Mouse (Mus musculus): ENCODE data around the gene Gpa33.

Gene Gpa33

GRCm38 (mm10) chr1:166160569-166161445 lies 30.8 kb downstream of the Gpa33 start:
- intact Hi-C loops (cut with DNase I): loop anchor here (1.0 to 2.0 kb wide), 2 partner anchors 158 to 200 kb away; no protein-coding TSS in a partner anchor

GRCm38 (mm10) chr1:166164580-166164979 lies 34.5 kb downstream of the Gpa33 start:
- intact Hi-C loops (cut with DNase I): no loop called here

- intact Hi-C loops (cut with DNase I): no loop called here
These were observed 35.1 kb downstream of the Gpa33 start for GRCm38 (mm10) chr1:166165159-166165558.

- intact Hi-C loops (cut with DNase I): no loop called here
These were observed 37.4 kb downstream of the Gpa33 start for GRCm38 (mm10) chr1:166167405-166167804.

GRCm38 (mm10) chr1:166168017-166168416 lies 38.0 kb downstream of the Gpa33 start:
- intact Hi-C loops (cut with DNase I): no loop called here

GRCm38 (mm10) chr1:166169713-166170112 lies 39.7 kb downstream of the Gpa33 start:
- intact Hi-C loops (cut with DNase I): no loop called here

GRCm38 (mm10) chr1:166170852-166171251 lies 40.8 kb downstream of the Gpa33 start:
- intact Hi-C loops (cut with DNase I): no loop called here

GRCm38 (mm10) chr1:166172992-166173391 lies 43.0 kb downstream of the Gpa33 start:
- intact Hi-C loops (cut with DNase I): no loop called here

GRCm38 (mm10) chr1:166173621-166174020 lies 43.6 kb downstream of the Gpa33 start:
- intact Hi-C loops (cut with DNase I): no loop called here

GRCm38 (mm10) chr1:166181510-166181909 lies 51.5 kb downstream of the Gpa33 start:
- intact Hi-C loops (cut with DNase I): no loop called here

- intact Hi-C loops (cut with DNase I): no loop called here
These were observed 53.1 kb downstream of the Gpa33 start for GRCm38 (mm10) chr1:166182952-166183627.

GRCm38 (mm10) chr1:166184391-166185229 lies 54.6 kb downstream of the Gpa33 start:
- intact Hi-C loops (cut with DNase I): no loop called here

GRCm38 (mm10) chr1:166185357-166185756 lies 55.3 kb downstream of the Gpa33 start:
- intact Hi-C loops (cut with DNase I): no loop called here

- intact Hi-C loops (cut with DNase I): no loop called here
These were observed 59.8 kb downstream of the Gpa33 start for GRCm38 (mm10) chr1:166189821-166190220.

GRCm38 (mm10) chr1:166204171-166204570 lies 74.1 kb downstream of the Gpa33 start:
- intact Hi-C loops (cut with DNase I): no loop called here

GRCm38 (mm10) chr1:166205159-166205558 lies 75.1 kb downstream of the Gpa33 start:
- intact Hi-C loops (cut with DNase I): no loop called here

GRCm38 (mm10) chr1:166209371-166209770 lies 79.3 kb downstream of the Gpa33 start:
- intact Hi-C loops (cut with DNase I): no loop called here

GRCm38 (mm10) chr1:166214181-166214580 lies 84.1 kb downstream of the Gpa33 start:
- intact Hi-C loops (cut with DNase I): loop anchor here (2.0 kb wide), 1 partner anchor 105 kb away; no protein-coding TSS in a partner anchor
